In genomic region chr15:79364120-79364519, GRCm38 (mm10) we compare ENCODE assay signal across 12 mouse cellular contexts.
"Had no signal": no experiment of that assay in that cellular context is flagged by ENCODE, and none has a peak within 500 bp of the region (broad histone marks: within the 10 kb centered on the region; RNA-seq: fewer than 3 reads in every experiment).

No protein-coding gene starts in this region.

- DNase-seq: kidney, adult 8-10 months; kidney, postnatal 14 days; liver; liver, embryonic 13.5 days; liver, postnatal 0 days; lung, postnatal 36 days; right cerebral cortex, postnatal 25 days; thymus, adult 2 months; thymus, postnatal 25 days had no signal

- H3K27me3 ChIP-seq: liver, embryonic 13.5 days; lung, embryonic 15.5 days; midbrain, embryonic 13.5 days had no signal

- ATAC-seq: liver, postnatal 0 days; midbrain, embryonic 13.5 days had no signal

- H3K27ac ChIP-seq: left cerebral cortex, adult 2 months; liver, embryonic 13.5 days; midbrain, embryonic 13.5 days had no signal

- H3K4me3 ChIP-seq: left cerebral cortex, adult 2 months; liver, embryonic 13.5 days; lung, embryonic 15.5 days; midbrain, embryonic 13.5 days had no signal

- H3K9ac ChIP-seq: liver, embryonic 13.5 days; liver, postnatal 0 days; lung, embryonic 15.5 days; midbrain, embryonic 13.5 days had no signal

- H3K9me3 ChIP-seq: liver, embryonic 13.5 days; lung, embryonic 15.5 days; midbrain, embryonic 13.5 days had no signal

- H3K4me2 ChIP-seq: liver, embryonic 13.5 days; lung, embryonic 15.5 days; midbrain, embryonic 13.5 days had no signal
